Mouse (Mus musculus) brain, embryonic 14.5 days (tissue): ENCODE data around the gene Cfap221. TPM values are rescaled to one million over a fixed set of nuclear protein-coding genes. Genes with fewer than 3 reads are reported as not detected.

Source experiments
- DNase-seq: peaks from one replicate; pipeline ENCODE4 v3.0.0-alpha.2; 2011; ENCODE audit warnings: low read depth
- CTCF ChIP-seq: fragments of 200-500 bp; IDR thresholded peaks from 2 replicates; pipeline ENCODE4 v1.5.1; 2012; ENCODE audit warnings: inconsistent platforms, mild to moderate bottlenecking, moderate library complexity, borderline replicate concordance; ENCODE audit not compliant: insufficient read depth, insufficient read length; ENCODE audit errors: extremely low read depth
- POLR2A ChIP-seq: fragments of 200-500 bp; IDR thresholded peaks from 2 replicates; pipeline ENCODE4 v1.6.1; 2012; ENCODE audit warnings: mild to moderate bottlenecking, inconsistent platforms, borderline replicate concordance; ENCODE audit not compliant: poor library complexity, insufficient read depth, insufficient read length, severe bottlenecking; ENCODE audit errors: extremely low read depth
- polyA plus RNA-seq: library from polyadenylated mRNA; depleted of rRNA; stranded (reverse); fragments of >200 nt; gene quantifications from 2 replicates; pipeline ENCODE4 v1.2.3, GENCODE M21; 2012

Cfap221 gene
- polyA plus RNA-seq, 1 experiment, result 0.52 TPM

- no peak for DNase-seq
- TF ChIP-seq CTCF (no peak), POLR2A (no peak)
Observed at GRCm38 (mm10) chr1:120021951-120022350, 24.9 kb upstream of the Cfap221 start.

GRCm38 (mm10) chr1:120020322-120020897 lies 23.4 kb upstream of the Cfap221 start:
- TF ChIP-seq POLR2A (no peak), CTCF (no peak)
- no peak for DNase-seq

DNA sequence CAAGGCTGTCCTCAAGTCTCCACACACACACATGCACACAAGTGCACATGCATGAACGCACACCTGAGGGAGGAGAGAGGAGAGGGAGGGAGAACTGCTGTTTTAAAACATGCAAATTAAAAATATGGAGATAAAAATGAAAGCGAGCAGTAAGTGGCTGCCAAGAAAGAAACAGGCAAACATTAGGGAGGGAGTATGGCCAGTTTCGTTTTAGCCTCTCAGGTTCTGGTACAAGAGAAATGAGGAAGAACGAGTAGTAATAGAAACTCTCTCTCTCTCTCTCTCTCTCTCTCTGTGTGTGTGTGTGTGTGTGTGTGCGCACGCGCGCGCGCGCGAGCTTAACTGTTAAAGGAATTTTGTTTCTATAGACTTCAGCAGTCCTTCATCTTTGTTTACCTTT lies 22.4 kb upstream of the Cfap221 start:
- no peak for DNase-seq
- no peak for TF ChIP-seq POLR2A
- no peak for TF ChIP-seq CTCF

GRCm38 (mm10) chr1:120018900-120019299 lies 21.9 kb upstream of the Cfap221 start:
- TF ChIP-seq CTCF, result peak; percentile 17; the same call in 1 of the 2 replicates
- no peak for TF ChIP-seq POLR2A
- no peak for DNase-seq

DNA sequence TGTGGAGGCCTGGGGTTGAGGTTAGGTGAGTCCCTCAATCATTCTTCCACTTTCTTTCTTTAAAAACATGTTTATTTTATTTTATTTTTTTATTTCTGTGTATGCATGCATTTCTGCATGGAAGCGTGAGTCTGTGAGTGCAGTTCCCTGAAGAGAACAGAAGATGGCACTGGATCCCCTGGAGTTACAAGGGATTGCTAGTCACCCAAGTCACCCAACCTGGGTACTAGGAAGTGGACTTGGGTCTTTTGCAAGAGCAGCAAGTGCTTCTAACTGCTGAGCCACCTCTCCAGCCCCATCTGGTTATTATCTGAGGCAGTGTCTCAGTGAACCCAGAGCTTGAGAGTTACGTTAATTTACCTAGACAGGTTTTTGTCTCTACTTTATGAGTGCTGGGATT lies 19.2 kb upstream of the Cfap221 start:
- DNase-seq, result no peak

DNA sequence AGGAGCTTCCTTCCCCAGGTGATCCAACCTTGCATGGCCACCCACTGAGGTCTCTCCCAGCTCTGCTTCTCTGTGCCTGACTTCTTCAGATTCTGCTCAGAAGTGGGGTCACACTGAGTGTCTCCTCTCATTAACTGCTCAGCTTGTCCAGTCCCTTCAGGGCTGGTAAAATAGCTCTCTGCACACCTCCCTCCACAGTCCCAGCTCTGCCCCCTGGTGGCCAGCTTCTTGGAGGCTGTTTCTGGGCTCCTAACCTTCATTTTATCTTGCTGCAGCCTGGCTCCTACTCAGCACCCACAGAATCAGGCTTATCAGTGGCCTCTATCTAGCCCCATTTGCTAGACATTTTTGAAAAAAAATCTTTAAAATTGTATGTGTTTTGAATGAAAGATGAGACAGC lies 16.1 kb upstream of the Cfap221 start:
- DNase-seq, result peak; percentile 57
- TF ChIP-seq POLR2A (no peak), CTCF (peak; percentile 73)

More for the DNA sequence above, 19.2 kb upstream of the Cfap221 start:
- TF ChIP-seq POLR2A (no peak), CTCF (peak; percentile 28; the same call in 1 of the 2 replicates)

GRCm38 (mm10) chr1:120012638-120013037 lies 15.6 kb upstream of the Cfap221 start:
- TF ChIP-seq CTCF (no peak), POLR2A (no peak)
- DNase-seq, result no peak

- TF ChIP-seq CTCF (no peak), POLR2A (no peak)
- peak; percentile 76 for DNase-seq
Observed at GRCm38 (mm10) chr1:120007851-120008588, 11.0 kb upstream of the Cfap221 start.

DNA sequence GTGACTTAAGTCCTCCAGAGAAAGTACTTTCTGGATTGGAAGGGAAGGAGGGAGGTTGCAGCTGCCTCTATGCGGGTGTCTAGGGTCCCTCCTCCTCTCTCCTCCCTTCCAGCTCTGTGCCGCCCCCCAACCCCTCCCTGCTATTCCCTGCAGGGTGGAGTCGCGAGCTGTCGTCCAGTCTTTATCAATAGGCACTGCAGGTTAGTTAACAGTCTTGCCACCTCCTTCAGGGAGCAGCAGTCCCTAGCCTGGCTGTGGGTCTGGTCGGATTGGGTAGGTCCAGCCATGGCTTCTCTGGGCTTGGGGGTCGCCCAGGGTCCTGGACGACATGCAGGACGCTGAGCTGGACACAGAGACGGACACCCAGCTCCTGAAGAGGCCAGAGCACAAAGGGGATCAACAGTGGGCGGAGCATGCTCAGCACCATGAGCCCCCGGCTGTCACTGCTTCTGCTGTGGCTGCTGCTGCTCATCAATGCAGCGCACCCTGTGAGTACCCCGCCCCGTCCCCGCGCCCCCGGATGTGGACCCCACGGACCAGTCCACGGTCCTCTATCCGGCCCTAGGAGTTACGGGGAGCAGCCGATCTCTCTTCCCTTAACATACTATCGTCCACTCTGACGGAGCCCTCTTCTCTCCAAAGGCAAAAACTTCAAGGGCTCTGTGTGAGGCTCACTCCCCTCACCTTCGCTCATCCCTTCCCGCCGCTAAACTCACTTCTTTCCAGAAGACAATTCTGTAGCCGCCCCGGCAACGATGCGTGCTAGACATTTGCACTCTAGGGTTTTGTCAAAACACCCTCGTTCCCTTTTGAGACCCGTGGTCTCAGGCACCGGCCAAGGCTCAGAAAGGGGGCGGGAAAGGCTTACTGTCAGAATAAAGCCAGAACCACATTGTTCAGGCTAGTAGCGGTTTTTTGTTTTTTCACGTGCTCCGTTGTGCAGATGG lies 10.1 kb upstream of the Cfap221 start, which contains the start of gene Sctr:
Gene Sctr (plus strand): TSS at position 51 of the 947 bp plus-strand sequence.
- TF ChIP-seq POLR2A (no peak), CTCF (no peak)
- DNase-seq, result peak; percentile 67

DNA sequence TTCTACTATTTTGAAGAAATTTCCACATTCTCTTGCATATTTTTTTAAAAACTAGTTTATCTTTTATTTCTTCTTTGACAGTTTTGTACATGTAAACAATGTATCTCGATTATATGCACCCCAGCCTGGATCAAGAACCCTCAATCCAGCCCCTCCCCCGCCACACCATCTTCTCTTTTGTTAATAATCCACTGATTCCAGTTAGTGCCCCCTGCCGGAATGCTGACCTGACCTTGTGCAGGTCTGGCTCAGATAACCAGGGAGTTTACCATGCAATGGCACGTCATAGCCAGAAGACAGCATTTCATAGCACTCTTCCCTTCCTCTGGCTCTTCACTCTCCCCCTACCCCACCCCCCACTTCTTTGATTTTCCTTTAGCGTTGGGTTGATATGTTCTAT lies 610 bp upstream of the Cfap221 start:
- DNase-seq, result no peak
- TF ChIP-seq POLR2A, result no peak
- TF ChIP-seq CTCF, result peak; percentile 16; the same call in 1 of the 2 replicates

GRCm38 (mm10) chr1:119986555-119986954 lies 10.5 kb downstream of the Cfap221 start:
- no peak for DNase-seq
- TF ChIP-seq POLR2A (no peak), CTCF (no peak)
